Comparison of ENCODE assay signal across 14 mouse cellular contexts in the genomic region with DNA sequence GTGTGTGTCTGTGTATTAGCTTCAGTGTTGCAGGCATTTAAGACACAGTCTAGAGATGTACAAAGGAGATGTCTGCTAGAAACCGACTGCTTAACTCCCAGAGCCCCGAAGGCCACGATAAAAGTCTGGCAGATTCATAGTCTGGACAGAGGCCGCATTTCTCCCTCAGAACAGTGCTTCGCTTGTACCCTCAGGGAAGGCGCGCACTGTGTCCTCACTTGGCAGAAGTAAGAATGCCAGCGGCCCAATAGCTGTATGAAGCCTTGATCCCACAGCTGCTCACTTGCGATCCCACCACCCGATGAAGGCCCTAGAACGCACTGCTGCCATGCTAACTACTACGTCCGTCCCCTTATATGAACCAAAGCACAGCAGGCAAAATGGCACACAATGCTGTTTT.
"Had no signal": no experiment of that assay in that cellular context is flagged by ENCODE, and none has a peak within 500 bp of the region (broad histone marks: within the 10 kb centered on the region; RNA-seq: fewer than 3 reads in every experiment).

No protein-coding gene starts in this region.

- H3K4me1 ChIP-seq: kidney, embryonic 15.5 days; liver, embryonic 13.5 days had no signal

- H3K27ac ChIP-seq: kidney, embryonic 15.5 days; liver, embryonic 13.5 days; stomach, postnatal 0 days had no signal

- H3K4me3 ChIP-seq: kidney, embryonic 15.5 days; liver, embryonic 13.5 days had no signal

- H3K27me3 ChIP-seq: kidney, embryonic 15.5 days; liver, embryonic 13.5 days had no signal

- DNase-seq: kidney, adult 8-10 months; kidney, postnatal 10 days; kidney, postnatal 36 days; liver, embryonic 13.5 days; lung, adult 2 months; lung, postnatal 14 days; lung, postnatal 4 days; midbrain, embryonic 14.5 days; right cerebral cortex, postnatal 25 days; thymus, adult 2 months; thymus, postnatal 14 days; thymus, postnatal 4 days had no signal
